Mouse (Mus musculus): ENCODE data around the gene Mta1. TPM values are rescaled to one million over a fixed set of nuclear protein-coding genes. Genes with fewer than 3 reads are reported as not detected.

Mta1 gene
- polyA plus RNA-seq, 1 experiment from 2014 or later = 3.4 TPM

DNA sequence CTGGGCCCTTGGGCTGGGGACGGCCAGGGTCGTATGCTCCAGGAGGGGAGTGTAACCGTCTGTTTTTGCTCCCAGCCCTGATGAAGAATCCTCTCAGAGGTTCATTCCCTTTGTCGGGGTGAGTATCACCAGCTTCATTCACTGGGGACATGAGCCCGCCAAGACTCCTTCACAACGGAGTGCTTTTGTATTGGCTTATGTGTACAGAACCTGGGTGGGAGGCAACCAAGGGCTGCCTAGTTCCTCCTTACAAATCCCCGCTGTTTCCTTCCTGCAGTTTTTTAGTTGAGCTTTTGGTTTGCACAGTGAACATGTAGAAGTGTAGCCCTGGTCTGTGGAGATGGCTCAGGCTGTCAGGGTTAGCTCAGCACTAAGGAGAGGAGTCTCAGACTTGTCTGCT, 30.1 kb upstream of the Mta1 start:
- 73% methylated on average over 7 of the region's 7 CpGs for WGBS (ENCODE audit: insufficient replicate concordance)
- Histone ChIP-seq H3K36me3 (ENCODE audit: control insufficient read depth, insufficient read depth) (peaks cover 7% of the 10 kb centered on the region), H3K27ac (ENCODE audit: low read length) (no peak overlapping the region)

DNA sequence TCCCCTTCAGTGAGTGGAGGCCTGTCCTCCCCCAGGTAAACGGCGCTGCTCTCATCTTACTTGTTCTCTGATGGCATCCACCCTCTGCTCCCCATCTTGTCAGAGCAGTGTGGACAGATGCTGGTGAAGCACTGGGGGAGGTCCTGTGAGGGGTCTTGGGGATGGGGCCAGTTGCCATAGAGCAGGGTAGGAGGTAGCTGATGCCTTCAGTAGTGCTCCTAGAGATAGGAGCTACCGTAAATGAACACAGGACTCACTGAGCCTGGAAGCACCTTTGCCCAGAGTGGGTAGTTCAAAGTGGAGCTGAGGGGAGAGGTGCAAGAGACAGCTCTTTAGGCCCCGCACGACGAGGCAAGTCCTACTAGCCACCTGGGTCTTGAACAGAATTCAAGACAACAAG, 28.7 kb upstream of the Mta1 start:
- no peak overlapping the region for H3K4me2 ChIP-seq (ENCODE audit: low read depth, low read length)
- H3K36me3 ChIP-seq (ENCODE audit: control insufficient read depth, insufficient read depth) = peaks cover 7% of the 10 kb centered on the region
- no peak for ATAC-seq (ENCODE audit: low read depth)
- WGBS (ENCODE audit: insufficient replicate concordance) = 90% methylated on average over 6 of the region's 6 CpGs
- no peaks in the 10 kb centered on the region for H3K9me3 ChIP-seq (replicated peaks; ENCODE audit: control insufficient read depth, low read length)
- H3K9ac ChIP-seq (ENCODE audit: low read depth, low read length) = no peak overlapping the region
- H3K27ac ChIP-seq (ENCODE audit: low read length) = no peak overlapping the region
- H3K4me3 ChIP-seq (ENCODE audit: low read depth, low read length) = no peak overlapping the region
- H3K4me1 ChIP-seq (ENCODE audit: control insufficient read depth, low read depth, low read length) = peaks cover 14% of the 10 kb centered on the region
- no peaks in the 10 kb centered on the region for H3K27me3 ChIP-seq (ENCODE audit: control insufficient read depth, insufficient read depth, low read depth, low read length)

More for the DNA sequence above, 30.1 kb upstream of the Mta1 start:
- Histone ChIP-seq H3K27me3 (ENCODE audit: control insufficient read depth, insufficient read depth, low read depth, low read length) (no peaks in the 10 kb centered on the region), H3K9me3 (replicated peaks; ENCODE audit: control insufficient read depth, low read length) (no peaks in the 10 kb centered on the region), H3K4me2 (ENCODE audit: low read depth, low read length) (no peak overlapping the region), H3K4me3 (ENCODE audit: low read depth, low read length) (no peak overlapping the region), H3K4me1 (ENCODE audit: control insufficient read depth, low read depth, low read length) (peaks cover under 1% of the 10 kb centered on the region), H3K9ac (ENCODE audit: low read depth, low read length) (no peak overlapping the region)
- no peak for ATAC-seq (ENCODE audit: low read depth)

DNA sequence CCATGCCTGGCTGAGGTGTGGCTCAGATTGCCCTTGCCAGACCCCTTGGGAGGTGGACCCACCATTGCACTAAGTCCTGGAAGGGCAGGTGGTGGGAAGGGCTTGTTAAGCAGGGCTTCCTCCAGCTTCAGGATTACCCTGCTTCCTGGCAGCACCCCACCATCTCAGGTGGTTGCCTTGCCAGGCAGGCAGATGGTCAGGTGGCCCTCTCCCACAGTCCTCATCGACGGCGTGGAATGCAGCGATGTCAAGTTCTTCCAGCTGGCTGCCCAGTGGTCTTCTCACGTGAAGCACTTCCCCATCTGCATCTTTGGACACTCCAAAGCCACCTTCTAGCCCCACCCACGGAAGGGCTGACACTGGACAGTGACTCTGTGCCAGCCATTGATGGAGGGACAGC, 26.8 kb upstream of the Mta1 start:
- Histone ChIP-seq H3K27ac (ENCODE audit: low read length) (no peak overlapping the region), H3K4me2 (ENCODE audit: low read depth, low read length) (no peak overlapping the region), H3K36me3 (ENCODE audit: control insufficient read depth, insufficient read depth) (peaks cover 7% of the 10 kb centered on the region), H3K4me3 (ENCODE audit: low read depth, low read length) (no peak overlapping the region), H3K27me3 (ENCODE audit: control insufficient read depth, insufficient read depth, low read depth, low read length) (no peaks in the 10 kb centered on the region), H3K4me1 (ENCODE audit: control insufficient read depth, low read depth, low read length) (peaks cover 26% of the 10 kb centered on the region), H3K9me3 (replicated peaks; ENCODE audit: control insufficient read depth, low read length) (no peaks in the 10 kb centered on the region), H3K9ac (ENCODE audit: low read depth, low read length) (no peak overlapping the region)
- ATAC-seq (ENCODE audit: low read depth) = no peak
- WGBS (ENCODE audit: insufficient replicate concordance) = 80% methylated on average over 6 of the region's 6 CpGs

DNA sequence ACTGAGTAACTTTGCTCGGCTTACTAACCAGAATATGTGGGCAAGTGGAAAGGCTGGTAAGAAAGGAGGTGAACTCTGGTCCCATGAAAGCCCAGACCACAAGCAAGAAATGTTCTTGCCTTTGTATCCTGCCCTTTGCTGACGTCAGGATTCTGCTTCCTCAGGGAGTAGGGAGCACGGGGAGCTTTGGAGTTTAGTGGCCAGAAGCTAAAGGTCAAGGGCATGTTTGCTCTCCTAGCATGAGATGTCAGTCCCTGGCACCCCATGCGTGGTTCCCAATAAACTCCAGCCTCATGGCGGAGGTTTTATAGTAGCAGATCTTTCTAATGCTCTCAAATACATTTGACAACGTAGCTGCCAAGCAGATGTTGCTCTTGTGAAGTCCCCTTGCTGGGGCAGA, 26.3 kb upstream of the Mta1 start:
- WGBS (ENCODE audit: insufficient replicate concordance) = 68% methylated on average over 6 of the region's 6 CpGs

DNA sequence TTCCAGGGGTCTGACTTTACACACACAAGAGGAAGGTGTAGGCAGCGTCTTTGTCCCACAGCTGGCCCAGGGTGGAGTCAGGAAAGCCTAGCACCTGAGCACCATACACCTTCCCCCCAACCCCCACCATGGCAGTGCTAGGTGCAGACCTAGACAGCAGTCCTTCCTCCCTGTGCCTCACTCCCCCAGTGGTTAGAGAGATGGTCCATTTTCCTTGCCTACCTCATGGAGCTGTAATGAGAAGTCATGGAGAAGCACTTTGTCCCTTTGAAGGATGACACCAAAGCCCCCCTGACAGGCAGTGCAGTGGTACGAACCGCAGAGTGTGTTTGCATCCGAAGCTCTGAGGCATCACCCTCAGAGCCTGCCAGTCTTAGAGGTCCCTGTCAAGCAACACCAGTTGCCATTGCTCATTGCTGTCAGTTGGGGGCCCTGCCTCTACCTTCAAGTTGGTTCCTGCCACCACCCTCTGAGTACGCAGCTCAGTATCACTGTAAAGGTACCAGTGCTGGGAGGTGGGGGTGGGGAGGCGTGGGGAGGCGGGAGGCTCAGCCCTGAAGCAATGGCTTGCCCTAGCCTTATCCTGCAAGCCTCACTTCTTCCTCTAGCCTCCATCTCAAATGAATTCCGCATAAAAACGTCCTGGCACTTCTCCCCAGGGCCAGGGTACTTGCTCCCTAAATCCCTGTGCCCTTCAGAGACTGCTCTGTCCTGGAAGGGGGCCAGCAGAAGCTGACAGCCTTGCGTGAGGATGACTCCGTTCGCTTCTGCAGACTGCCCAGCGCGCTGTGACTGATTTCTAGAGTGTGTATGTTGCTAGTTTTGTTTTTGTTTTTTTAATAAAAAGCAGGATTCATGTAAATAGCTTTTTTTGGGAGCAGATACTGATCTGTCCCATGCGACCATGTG, 24.4 kb upstream of the Mta1 start:
- peaks cover 7% of the 10 kb centered on the region for H3K36me3 ChIP-seq (ENCODE audit: control insufficient read depth, insufficient read depth)
- peak overlapping the region; percentile 63 for H3K9ac ChIP-seq (ENCODE audit: low read depth, low read length)
- H3K27ac ChIP-seq (ENCODE audit: low read length) = peak overlapping the region; percentile 24; the same call in 1 of the 2 replicates
- peaks cover 26% of the 10 kb centered on the region for H3K4me1 ChIP-seq (ENCODE audit: control insufficient read depth, low read depth, low read length)
- H3K4me2 ChIP-seq (ENCODE audit: low read depth, low read length) = peak overlapping the region; percentile 87
- ATAC-seq (ENCODE audit: low read depth) = peak; percentile 14; the same call in 1 of the 2 replicates
- H3K27me3 ChIP-seq (ENCODE audit: control insufficient read depth, insufficient read depth, low read depth, low read length) = no peaks in the 10 kb centered on the region
- H3K9me3 ChIP-seq (replicated peaks; ENCODE audit: control insufficient read depth, low read length) = no peaks in the 10 kb centered on the region
- 14% methylated on average over 15 of the region's 15 CpGs for WGBS (ENCODE audit: insufficient replicate concordance)
- peak overlapping the region; percentile 59 for H3K4me3 ChIP-seq (ENCODE audit: low read depth, low read length)

More for the DNA sequence above, 26.3 kb upstream of the Mta1 start:
- ATAC-seq (ENCODE audit: low read depth) = no peak
- no peak overlapping the region for H3K27ac ChIP-seq (ENCODE audit: low read length)
- H3K27me3 ChIP-seq (ENCODE audit: control insufficient read depth, insufficient read depth, low read depth, low read length) = no peaks in the 10 kb centered on the region
- H3K36me3 ChIP-seq (ENCODE audit: control insufficient read depth, insufficient read depth) = peaks cover 7% of the 10 kb centered on the region
- H3K9me3 ChIP-seq (replicated peaks; ENCODE audit: control insufficient read depth, low read length) = no peaks in the 10 kb centered on the region
- H3K4me1 ChIP-seq (ENCODE audit: control insufficient read depth, low read depth, low read length) = peaks cover 26% of the 10 kb centered on the region
- no peak overlapping the region for H3K4me2 ChIP-seq (ENCODE audit: low read depth, low read length)
- H3K4me3 ChIP-seq (ENCODE audit: low read depth, low read length) = no peak overlapping the region
- H3K9ac ChIP-seq (ENCODE audit: low read depth, low read length) = no peak overlapping the region

DNA sequence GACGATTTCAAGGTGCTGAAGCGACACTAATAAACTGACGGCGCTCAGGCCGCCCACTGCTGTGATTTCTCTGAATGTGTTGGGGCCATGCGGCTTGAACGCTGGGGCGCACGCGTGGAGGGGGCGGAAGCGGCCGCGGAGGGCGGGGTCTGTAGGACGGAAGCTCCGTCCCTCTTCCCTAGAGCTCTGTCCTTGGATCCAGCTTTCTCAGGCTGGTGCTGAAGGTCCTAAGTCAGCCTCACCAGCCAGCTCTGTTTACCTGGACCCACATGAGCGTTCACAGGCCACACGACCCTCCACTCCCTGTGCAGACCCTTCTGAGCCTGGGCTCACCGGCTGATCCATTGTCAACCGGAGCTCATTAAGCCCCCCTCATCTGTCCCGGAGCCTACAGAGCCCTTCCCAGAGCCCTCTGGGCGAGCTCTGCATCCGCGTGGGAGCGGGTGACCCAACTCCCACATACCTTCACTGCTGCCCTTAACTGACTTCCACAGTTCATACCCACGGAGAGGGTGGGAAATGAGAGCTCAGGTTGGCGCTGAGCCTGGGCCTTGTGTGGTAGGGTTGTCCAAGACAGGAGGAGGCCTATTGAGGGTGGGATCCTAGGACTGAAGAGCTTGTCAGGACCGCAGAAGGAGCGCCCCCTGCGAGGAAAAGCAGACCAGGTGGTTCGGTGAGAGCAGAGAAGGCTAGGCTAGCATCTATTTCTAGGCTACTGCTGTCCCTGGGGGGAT, 23.6 kb upstream of the Mta1 start, which contains the start of gene Tex22:
Gene Tex22, plus strand, starts transcription at position 174 of the 734 bp plus-strand sequence.
- Histone ChIP-seq H3K4me1 (ENCODE audit: control insufficient read depth, low read depth, low read length) (peaks cover 26% of the 10 kb centered on the region), H3K27me3 (ENCODE audit: control insufficient read depth, insufficient read depth, low read depth, low read length) (no peaks in the 10 kb centered on the region; the same call in 1 of the 2 replicates), H3K27ac (ENCODE audit: low read length) (peak within 1 kb of the TSS; percentile 62), H3K4me3 (ENCODE audit: low read depth, low read length) (peak within 1 kb of the TSS; percentile 59), H3K36me3 (ENCODE audit: control insufficient read depth, insufficient read depth) (peaks cover 7% of the 10 kb centered on the region), H3K9ac (ENCODE audit: low read depth, low read length) (peak within 1 kb of the TSS; percentile 63), H3K4me2 (ENCODE audit: low read depth, low read length) (peak within 1 kb of the TSS; percentile 87), H3K9me3 (replicated peaks; ENCODE audit: control insufficient read depth, low read length) (no peaks in the 10 kb centered on the region)
- peak; percentile 83 for ATAC-seq (ENCODE audit: low read depth)
- 3% methylated on average over 32 of the region's 32 CpGs for WGBS (ENCODE audit: insufficient replicate concordance)

DNA sequence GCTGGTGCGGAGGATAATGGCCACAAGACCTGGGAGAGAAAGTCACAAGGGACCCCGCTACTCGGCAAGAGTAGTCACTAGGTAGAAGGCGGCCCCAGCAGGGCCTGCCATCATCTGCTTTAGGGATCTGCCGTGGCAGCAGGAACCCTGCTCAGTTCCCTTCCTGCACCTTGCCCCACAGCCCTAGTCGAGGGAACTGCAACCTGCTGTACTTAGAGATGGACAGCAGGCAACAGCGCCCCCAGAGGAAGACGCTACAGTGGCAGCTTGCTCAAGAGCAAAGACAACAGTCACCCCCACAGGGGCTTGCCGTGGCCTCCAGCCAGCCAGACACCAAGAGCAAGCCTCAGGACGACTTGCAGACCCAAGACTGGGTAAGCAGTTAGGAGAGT, 23.0 kb upstream of the Mta1 start:
- peak overlapping the region; percentile 62; the same call in 1 of the 2 replicates for H3K27ac ChIP-seq (ENCODE audit: low read length)
- WGBS (ENCODE audit: insufficient replicate concordance) = 6% methylated on average over 10 of the region's 10 CpGs
- no peaks in the 10 kb centered on the region for H3K9me3 ChIP-seq (replicated peaks; ENCODE audit: control insufficient read depth, low read length)
- peaks cover 26% of the 10 kb centered on the region for H3K4me1 ChIP-seq (ENCODE audit: control insufficient read depth, low read depth, low read length)
- peak; percentile 77 for ATAC-seq (ENCODE audit: low read depth)
- peak overlapping the region; percentile 59 for H3K4me3 ChIP-seq (ENCODE audit: low read depth, low read length)
- peak overlapping the region; percentile 87 for H3K4me2 ChIP-seq (ENCODE audit: low read depth, low read length)
- H3K9ac ChIP-seq (ENCODE audit: low read depth, low read length) = peak overlapping the region; percentile 63
- no peaks in the 10 kb centered on the region; the same call in 1 of the 2 replicates for H3K27me3 ChIP-seq (ENCODE audit: control insufficient read depth, insufficient read depth, low read depth, low read length)
- peaks cover 5% of the 10 kb centered on the region for H3K36me3 ChIP-seq (ENCODE audit: control insufficient read depth, insufficient read depth)

DNA sequence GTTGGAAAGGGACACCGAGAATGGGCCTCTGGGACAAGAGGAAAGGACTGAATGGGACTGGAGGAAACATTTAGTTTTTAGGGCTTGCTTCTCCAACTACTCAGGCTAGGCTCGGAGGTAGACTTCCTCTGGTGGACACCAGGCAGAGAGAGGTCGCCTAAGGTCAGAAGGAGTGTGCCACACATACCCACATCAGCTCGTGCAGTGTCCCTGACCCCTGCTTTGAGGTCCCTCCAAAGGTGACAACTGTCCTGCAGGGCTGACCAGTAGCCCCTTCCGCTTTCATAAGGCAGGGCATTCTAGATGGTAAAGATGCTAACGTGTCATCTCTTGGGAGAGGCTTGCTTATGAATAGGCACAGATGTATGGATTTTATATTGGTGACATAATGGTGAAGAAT, 22.6 kb upstream of the Mta1 start:
- Histone ChIP-seq H3K9ac (ENCODE audit: low read depth, low read length) (no peak overlapping the region), H3K36me3 (ENCODE audit: control insufficient read depth, insufficient read depth) (peaks cover 3% of the 10 kb centered on the region; the same call in 1 of the 2 replicates), H3K27ac (ENCODE audit: low read length) (no peak overlapping the region), H3K4me3 (ENCODE audit: low read depth, low read length) (peak overlapping the region; percentile 59; the same call in 1 of the 2 replicates), H3K9me3 (replicated peaks; ENCODE audit: control insufficient read depth, low read length) (no peaks in the 10 kb centered on the region), H3K4me1 (ENCODE audit: control insufficient read depth, low read depth, low read length) (peaks cover 26% of the 10 kb centered on the region), H3K4me2 (ENCODE audit: low read depth, low read length) (0 out of 2 replicates have a peak overlapping the region, but pooled peaks have one; percentile 87), H3K27me3 (ENCODE audit: control insufficient read depth, insufficient read depth, low read depth, low read length) (no peaks in the 10 kb centered on the region; the same call in 1 of the 2 replicates)
- WGBS (ENCODE audit: insufficient replicate concordance) = 40% methylated on average over 6 of the region's 6 CpGs
- no peak for ATAC-seq (ENCODE audit: low read depth)
